Mouse (Mus musculus) ES-E14 (cell line): Measurements from ENCODE around the gene Cacna1g.

Source experiments
- CHD2 ChIP-seq: IDR thresholded peaks from 2 replicates; pipeline ENCODE4 v1.6.1; 2014; ENCODE audit warnings: mild to moderate bottlenecking, low read depth, low read length, inconsistent platforms
- HCFC1 ChIP-seq: IDR thresholded peaks from 2 replicates; pipeline ENCODE4 v1.6.1; 2012; ENCODE audit warnings: low read length, inconsistent platforms, borderline replicate concordance; ENCODE audit not compliant: insufficient read depth

- TF ChIP-seq HCFC1 (no peak), CHD2 (no peak)
Observed at GRCm38 (mm10) chr11:94414042-94414441, 60.0 kb downstream of the Cacna1g start.
